Comparison of ENCODE assay signal across 9 mouse cellular contexts in the genomic region with DNA sequence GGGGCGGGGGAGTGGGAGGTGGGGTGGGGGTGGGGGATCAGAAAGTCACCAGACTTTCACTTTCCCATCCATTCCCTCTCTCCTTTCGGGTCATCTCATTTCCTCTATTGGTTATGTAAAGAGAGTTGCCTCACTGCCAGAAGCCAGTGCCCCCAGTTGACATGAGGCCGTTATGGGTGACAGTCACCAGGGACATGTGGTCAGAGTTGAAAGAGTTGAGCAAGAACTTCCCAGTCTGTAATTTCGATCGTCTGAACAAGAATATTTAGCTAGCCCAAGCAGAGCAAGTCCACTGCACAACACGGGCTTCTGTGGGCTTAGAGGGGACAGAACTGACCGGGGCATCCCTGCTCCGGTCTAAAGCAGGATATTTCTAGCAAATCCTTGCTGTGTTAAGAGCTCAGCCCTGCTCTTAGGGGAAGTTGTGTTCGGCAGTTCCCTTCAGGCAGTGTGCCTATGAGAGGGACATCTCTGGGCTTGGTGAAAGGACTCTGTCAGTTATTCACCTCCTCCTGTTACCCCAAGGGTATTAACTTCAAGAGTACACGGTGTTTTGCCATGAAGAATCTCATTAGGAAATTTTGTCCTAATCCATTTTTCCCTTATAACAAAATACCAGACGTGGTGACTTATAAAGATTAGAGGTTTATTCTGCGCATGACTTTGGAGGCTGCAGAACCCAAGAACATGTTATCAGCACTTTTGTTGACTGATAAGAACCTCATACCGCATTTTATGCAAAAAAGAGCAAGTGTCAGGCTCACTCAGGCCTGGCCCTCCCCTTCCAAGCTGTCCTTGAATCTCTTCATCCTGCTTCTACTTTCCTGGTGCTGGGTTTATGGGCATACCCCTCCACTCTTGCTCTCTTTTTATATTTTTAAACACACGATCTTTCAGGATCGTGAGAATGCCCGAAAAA. TPM values are rescaled to one million over a fixed set of nuclear protein-coding genes. Genes with fewer than 3 reads are reported as not detected.
DNase-seq lines count a peak whose midpoint lies in the region; ATAC-seq and TF ChIP-seq lines count a peak whose summit lies in the region.
"Had no signal": no experiment of that assay in that cellular context is flagged by ENCODE, and none has a peak within 500 bp of the region (broad histone marks: within the 10 kb centered on the region; RNA-seq: fewer than 3 reads in every experiment).

No protein-coding gene starts in this region.

- H3K4me1 ChIP-seq in MEL (ENCODE audit: control insufficient read depth in 1 of 2, insufficient read depth in 2 of 2, low read length in 2 of 2): peaks cover 4 to 6% of the 10 kb centered on the region in 2 experiments; a peak in 3 of 4 replicates
- no peaks in the 10 kb centered on the region for H3K4me1 ChIP-seq in forebrain, embryonic 11.5 days (replicated peaks; ENCODE audit: control insufficient read depth, insufficient read depth, low read length)
- H3K4me1 ChIP-seq: limb, embryonic 10.5 days had no signal

- TF ChIP-seq EP300 in MEL (IDR thresholded peaks at IDR 0.05; ENCODE audit: low read depth in 1 of 2, low read length in 2 of 2): peak; percentile 37 to 61; a peak in 3 of 4 replicates

- 77% methylated on average over 16 of the region's 16 CpGs for WGBS in forebrain, embryonic 11.5 days

- peaks cover 0 to 8% of the 10 kb centered on the region in 2 experiments; a peak in 2 of 4 replicates for H3K36me3 ChIP-seq in MEL (ENCODE audit: control insufficient read depth in 1 of 2, insufficient read depth in 2 of 2, low read length in 2 of 2)
- H3K36me3 ChIP-seq in forebrain, embryonic 11.5 days (ENCODE audit: control insufficient read depth, insufficient read depth, low read length): no peaks in the 10 kb centered on the region
- H3K36me3 ChIP-seq: limb, embryonic 10.5 days had no signal

- peak overlapping the region; percentile 64 for H3K4me3 ChIP-seq in MEL (ENCODE audit: control insufficient read depth in 1 of 2, insufficient read depth in 1 of 2, low read depth in 2 of 2, low read length in 2 of 2)
- no peak overlapping the region for H3K4me3 ChIP-seq in forebrain, embryonic 11.5 days (ENCODE audit: low read depth, low read length)
- H3K4me3 ChIP-seq: limb, embryonic 10.5 days had no signal

- H3K27me3 ChIP-seq in MEL (ENCODE audit: control insufficient read depth in 1 of 2, insufficient read depth in 2 of 2, low read length in 2 of 2): no peaks in the 10 kb centered on the region
- no peaks in the 10 kb centered on the region for H3K27me3 ChIP-seq in forebrain, embryonic 11.5 days (ENCODE audit: control insufficient read depth, insufficient read depth, low read length)

- DNase-seq in MEL (ENCODE audit: low read depth, low spot score): peak; percentile 70
- peak; percentile 56 for DNase-seq in kidney, adult 9 months
- no peak for DNase-seq in forebrain, embryonic 11.5 days (ENCODE audit: low spot score)
- DNase-seq in right cerebral cortex, adult 18-20 months: no peak
- no peak for DNase-seq in urinary bladder, postnatal 10 days (ENCODE audit: low spot score)
- DNase-seq in ovary, postnatal 14 days (ENCODE audit: low spot score): no peak

- TF ChIP-seq RAD21 in MEL (IDR thresholded peaks at IDR 0.05; ENCODE audit: low read depth, low read length): no peak

- H3K9me3 ChIP-seq in MEL (replicated peaks; ENCODE audit: insufficient read depth, low read length): no peaks in the 10 kb centered on the region
- H3K9me3 ChIP-seq in forebrain, embryonic 11.5 days (ENCODE audit: control insufficient read depth, low read length): no peaks in the 10 kb centered on the region
- H3K9me3 ChIP-seq: limb, embryonic 10.5 days had no signal

- H3K27ac ChIP-seq in MEL (ENCODE audit: control insufficient read depth, low read depth, low read length): peak overlapping the region; percentile 71
- H3K27ac ChIP-seq in forebrain, embryonic 11.5 days (ENCODE audit: low read depth, low read length): no peak overlapping the region
- H3K27ac ChIP-seq: limb, embryonic 10.5 days had no signal

- ATAC-seq in common myeloid progenitor, adult 5-6 weeks (replicated peaks; ENCODE audit: low read depth, poor library complexity, severe bottlenecking): peak; percentile 91
- peak; percentile 93 for ATAC-seq in megakaryocyte progenitor cell, adult 5-6 weeks (replicated peaks; ENCODE audit: poor library complexity)
- no peak for ATAC-seq in forebrain, embryonic 11.5 days (replicated peaks; ENCODE audit: low FRiP score)

- no peak for TF ChIP-seq CTCF in MEL (IDR thresholded peaks at IDR 0.05 in 2 of 3, conservative IDR thresholded peaks at IDR 0.05 in 1 of 3; ENCODE audit: control insufficient read depth in 1 of 3, insufficient read depth in 1 of 3, low read depth in 2 of 3, low read length in 3 of 3, poor library complexity in 1 of 3, severe bottlenecking in 1 of 3)

- peak overlapping the region; percentile 58 for H3K9ac ChIP-seq in MEL (ENCODE audit: control insufficient read depth, low read depth, low read length, poor library complexity, severe bottlenecking)
- no peak overlapping the region for H3K9ac ChIP-seq in forebrain, embryonic 11.5 days (ENCODE audit: low read length)

- no peak for TF ChIP-seq POLR2A in MEL (IDR thresholded peaks at IDR 0.05; ENCODE audit: control insufficient read depth in 1 of 2, insufficient read depth in 1 of 2, low read depth in 1 of 2, low read length in 2 of 2, poor library complexity in 1 of 2)

- no peak overlapping the region for H3K4me2 ChIP-seq in forebrain, embryonic 11.5 days (ENCODE audit: low read depth, low read length, severe bottlenecking)

- H3K79me2 ChIP-seq in MEL (ENCODE audit: control insufficient read depth, insufficient read depth, low read length, poor library complexity): no peaks in the 10 kb centered on the region

TF ChIP-seq in MEL, 35 proteins besides CTCF, POLR2A, EP300 and RAD21:
- no peak for TF ChIP-seq POLR2AphosphoS5 (IDR thresholded peaks at IDR 0.05; ENCODE audit: borderline replicate concordance, low read depth, low read length)
- no peak for TF ChIP-seq HCFC1 (IDR thresholded peaks at IDR 0.05; ENCODE audit: low read depth, low read length)
- TF ChIP-seq MAZ (IDR thresholded peaks at IDR 0.05; ENCODE audit: low read depth, low read length): no peak
- TF ChIP-seq SMC3 (IDR thresholded peaks at IDR 0.05; ENCODE audit: low read depth, low read length): peak; percentile 3; the same call in 1 of the 2 replicates
- TF ChIP-seq TBP (IDR thresholded peaks at IDR 0.05; ENCODE audit: low read depth, low read length): no peak
- TF ChIP-seq MYB (IDR thresholded peaks at IDR 0.05; ENCODE audit: low read depth, low read length): no peak
- TF ChIP-seq ZNF384 (IDR thresholded peaks at IDR 0.05; ENCODE audit: low read depth, low read length): peak; percentile 69
- TF ChIP-seq GATA1 (IDR thresholded peaks at IDR 0.05; ENCODE audit: low read depth, low read length): peak; percentile 86
- TF ChIP-seq TCF12 (IDR thresholded peaks at IDR 0.05; ENCODE audit: low read depth, low read length): 0 out of 2 replicates have a peak, but pooled peaks have one; percentile 40
- no peak for TF ChIP-seq ZC3H11A (IDR thresholded peaks at IDR 0.05; ENCODE audit: low read depth, low read length)
- TF ChIP-seq RCOR1 (IDR thresholded peaks at IDR 0.05; ENCODE audit: low read depth, low read length): peak; percentile 57; the same call in 1 of the 2 replicates
- no peak for TF ChIP-seq ZKSCAN1 (IDR thresholded peaks at IDR 0.05; ENCODE audit: low read depth, low read length)
- TF ChIP-seq ZMIZ1 (IDR thresholded peaks at IDR 0.05; ENCODE audit: low read depth, low read length): no peak
- peak; percentile 12; the same call in 1 of the 2 replicates for TF ChIP-seq SIN3A (IDR thresholded peaks at IDR 0.05; ENCODE audit: low read length)
- peak; percentile 58 for TF ChIP-seq NRF1 (IDR thresholded peaks at IDR 0.05; ENCODE audit: insufficient read depth, low read depth, low read length, poor library complexity, severe bottlenecking)
- no peak; the same call in 1 of the 2 replicates for TF ChIP-seq NELFE (IDR thresholded peaks at IDR 0.05; ENCODE audit: low read depth, low read length)
- TF ChIP-seq MYC (IDR thresholded peaks at IDR 0.05; ENCODE audit: low read depth, low read length): peak; percentile 25; the same call in 1 of the 2 replicates
- TF ChIP-seq MXI1 (IDR thresholded peaks at IDR 0.05; ENCODE audit: low read depth, low read length): no peak; the same call in 1 of the 2 replicates
- TF ChIP-seq E2F4 (IDR thresholded peaks at IDR 0.05; ENCODE audit: borderline replicate concordance, low read depth, low read length): no peak
- TF ChIP-seq KAT2A (conservative IDR thresholded peaks at IDR 0.05; ENCODE audit: low read depth, low read length): no peak
- no peak for TF ChIP-seq MEF2A (IDR thresholded peaks at IDR 0.05; ENCODE audit: extremely low read depth, insufficient replicate concordance, low read depth, low read length, poor library complexity, severe bottlenecking)
- TF ChIP-seq USF2 (IDR thresholded peaks at IDR 0.05; ENCODE audit: borderline replicate concordance in 1 of 2, insufficient read depth in 1 of 2, low read depth in 1 of 2, low read length in 2 of 2): no peak
- peak; percentile 33; the same call in 1 of the 2 replicates for TF ChIP-seq ETS1 (IDR thresholded peaks at IDR 0.05; ENCODE audit: low read depth, low read length)

RNA-seq across cellular contexts. Expression of a gene that starts 42.0 kb away (rescaled TPM):
- 1.5 and 1.7 TPM in 2 replicates for total RNA-seq in MEL (2012; rRNA removed)
- 1 to 10 TPM in 1 of 2 experiments, not detected in 1; 2.6 TPM for polyA plus RNA-seq in MEL (2012; ENCODE audit: insufficient read depth in 1 of 2, insufficient read length in 2 of 2, low read depth in 1 of 2, low replicate concordance in 2 of 2, missing spikeins in 1 of 2)
- total RNA-seq in common myeloid progenitor, adult 5-6 weeks (2017): 3.0 and 3.9 TPM in 2 replicates
- total RNA-seq in megakaryocyte progenitor cell, adult 5-6 weeks (2015): 48.6 and 61.3 TPM in 2 replicates
- 24.0 and 24.2 TPM in 2 replicates for total RNA-seq in megakaryocyte progenitor cell, adult 5-6 weeks (2017)
- polyA plus RNA-seq in forebrain, embryonic 11.5 days (2014; fragmentation: Nextera tagmentation; extraction: Ambion mirVana): 1.9 and 2.9 TPM in 2 replicates

Comparison
In these comparisons a context has a peak if more than half of its experiments do, and no peak if none do; other contexts are left out.
1. DNase-seq: peak in MEL (single experiment) and kidney, adult 9 months (single experiment); none in forebrain, embryonic 11.5 days (single experiment), right cerebral cortex, adult 18-20 months (single experiment), urinary bladder, postnatal 10 days (single experiment) and ovary, postnatal 14 days (single experiment).